8 mouse cellular contexts compared by ENCODE assay signal in the genomic region with DNA sequence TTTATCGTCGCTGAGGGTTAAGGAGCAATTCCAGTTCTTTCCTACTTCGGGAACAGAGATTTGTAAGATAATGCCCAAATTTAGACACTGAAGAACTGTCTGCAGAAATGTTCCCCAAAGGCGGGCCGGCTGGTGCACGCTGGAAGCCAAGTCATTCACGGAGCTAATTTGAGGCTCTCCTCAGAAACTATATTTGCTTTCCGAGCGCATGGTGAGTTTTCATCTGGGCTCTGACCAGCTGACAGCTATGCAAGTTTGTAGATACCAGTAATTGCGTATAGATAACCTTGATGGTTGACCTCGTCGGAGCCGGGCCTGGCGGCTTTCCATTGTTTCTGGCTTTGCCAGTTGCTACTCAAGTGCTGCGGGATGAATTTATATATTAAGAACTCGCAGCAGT.
DNase-seq lines count a peak whose midpoint lies in the region; ATAC-seq and TF ChIP-seq lines count a peak whose summit lies in the region.
"Had no signal": no experiment of that assay in that cellular context is flagged by ENCODE, and none has a peak within 500 bp of the region (broad histone marks: within the 10 kb centered on the region; RNA-seq: fewer than 3 reads in every experiment).

No protein-coding gene starts in this region.

- H3K4me2 ChIP-seq in stomach, postnatal 0 days (replicated peaks; ENCODE audit: low read depth): peak overlapping the region; percentile 47

- no peaks in the 10 kb centered on the region for H3K36me3 ChIP-seq in stomach, postnatal 0 days (ENCODE audit: control insufficient read depth, insufficient read depth, low read length)
- H3K36me3 ChIP-seq: limb, embryonic 15.5 days had no signal

- intact Hi-C loops in heart, postnatal 10 days (cut with DNase I): loop anchor here (2.0 to 5.0 kb wide), 3 partner anchors 21 to 385 kb away; no protein-coding TSS in a partner anchor
- intact Hi-C loops in left cerebral cortex, postnatal 10 days (cut with DNase I): no loop called here

- H3K9me3 ChIP-seq in stomach, postnatal 0 days (ENCODE audit: control insufficient read depth, low read length): no peaks in the 10 kb centered on the region
- H3K9me3 ChIP-seq: limb, embryonic 15.5 days had no signal

- H3K27ac ChIP-seq in stomach, postnatal 0 days (replicated peaks): no peak overlapping the region
- H3K27ac ChIP-seq: limb, embryonic 15.5 days had no signal

- no peak for TF ChIP-seq CTCF in stomach, postnatal 0 days (IDR thresholded peaks at IDR 0.05; ENCODE audit: low read depth)

- no peak overlapping the region for H3K9ac ChIP-seq in stomach, postnatal 0 days (ENCODE audit: low read length)
- H3K9ac ChIP-seq: limb, embryonic 15.5 days had no signal

- H3K27me3 ChIP-seq in stomach, postnatal 0 days (ENCODE audit: control insufficient read depth, insufficient read depth, low read length): no peaks in the 10 kb centered on the region

- DNase-seq in ovary, postnatal 36 days (ENCODE audit: low spot score): peak; percentile 18
- DNase-seq in ovary, postnatal 14 days (ENCODE audit: low spot score): no peak
- DNase-seq in heart, postnatal 10 days: peak; percentile 80 to 88
- peak; percentile 17 to 40 for DNase-seq in left cerebral cortex, postnatal 10 days (ENCODE audit: extremely low spot score in 1 of 2, low spot score in 2 of 2)
- DNase-seq in stomach, postnatal 0 days (ENCODE audit: low spot score): peak; percentile 48
- DNase-seq in layer of hippocampus, adult 8-10 months (ENCODE audit: low spot score in 2 of 2): no peak

- TF ChIP-seq EP300 in stomach, postnatal 0 days (optimal IDR thresholded peaks at IDR 0.05): no peak

- 0 out of 2 replicates have a peak, but pooled peaks cover 2% of the 10 kb centered on the region for H3K4me1 ChIP-seq in stomach, postnatal 0 days (replicated peaks; ENCODE audit: control insufficient read depth, insufficient read depth)
- H3K4me1 ChIP-seq: limb, embryonic 15.5 days had no signal

- no peak for ATAC-seq in stomach, postnatal 0 days (ENCODE audit: low FRiP score, low TSS enrichment)
- no peak for ATAC-seq in CD4-positive, CD25-positive, alpha-beta regulatory T cell, adult 4 months

- WGBS in stomach, postnatal 0 days: 14% methylated on average over 16 of the region's 16 CpGs

- H3K4me3 ChIP-seq in stomach, postnatal 0 days (ENCODE audit: low read depth, low read length): peak overlapping the region; percentile 6
- H3K4me3 ChIP-seq: limb, embryonic 15.5 days had no signal

Comparison
In these comparisons a context has a peak if more than half of its experiments do, and no peak if none do; other contexts are left out.
1. DNase-seq: peak in ovary, postnatal 36 days (single experiment), heart, postnatal 10 days (2 of 2), left cerebral cortex, postnatal 10 days (2 of 2) and stomach, postnatal 0 days (single experiment); none in ovary, postnatal 14 days (single experiment) and layer of hippocampus, adult 8-10 months (0 of 2).